Comparison of ENCODE assay signal across 19 mouse cellular contexts in the genomic region with DNA sequence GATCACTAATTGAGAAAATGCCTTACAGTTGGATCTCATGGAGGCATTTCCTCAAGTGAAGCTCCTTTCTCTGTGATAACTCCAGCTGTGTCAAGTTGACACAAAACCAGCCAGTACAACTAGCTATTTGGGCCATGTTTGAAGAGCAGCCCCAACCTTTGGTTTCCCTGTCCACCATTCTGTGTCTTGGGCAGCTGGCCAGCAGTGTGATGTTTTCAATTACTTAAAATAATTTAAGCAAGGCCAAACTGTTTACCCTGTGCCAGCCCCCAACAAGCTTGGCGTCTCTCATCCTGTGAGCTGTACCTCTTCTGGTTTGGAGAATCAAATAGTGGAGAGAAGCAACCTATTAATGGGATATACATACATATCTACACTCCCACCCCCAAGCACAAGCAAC.
DNase-seq lines count a peak whose midpoint lies in the region; ATAC-seq lines count a peak whose summit lies in the region.
"Had no signal": no experiment of that assay in that cellular context is flagged by ENCODE, and none has a peak within 500 bp of the region (broad histone marks: within the 10 kb centered on the region; RNA-seq: fewer than 3 reads in every experiment).

No protein-coding gene starts in this region.

- no peak for ATAC-seq in CD4-positive, CD25-positive, alpha-beta regulatory T cell, adult 4 months
- ATAC-seq: forebrain, postnatal 0 days had no signal

- peak; percentile 8 for DNase-seq in adrenal gland, postnatal 25 days
- DNase-seq in adrenal gland, adult 2 months: no peak
- peak; percentile 16 for DNase-seq in ovary, postnatal 36 days (ENCODE audit: low spot score)
- no peak for DNase-seq in ovary, postnatal 14 days (ENCODE audit: low spot score)
- peak; percentile 79 for DNase-seq in NIH3T3 (ENCODE audit: low read depth)
- DNase-seq in cerebellum, postnatal 10 days: peak; percentile 24 to 39
- no peak for DNase-seq in natural killer cell, adult 2 months (ENCODE audit: low spot score in 2 of 2)
- DNase-seq: embryo, embryonic 11 days; forebrain, postnatal 0 days; gastrocnemius, postnatal 25 days; heart, adult 2 months; heart, postnatal 14 days; kidney, adult 11 months; kidney, postnatal 36 days; liver, embryonic 13.5 days; lung, adult 2 months; midbrain, embryonic 14.5 days; thymus, postnatal 14 days had no signal

Comparison
In these comparisons a context has a peak if more than half of its experiments do, and no peak if none do; other contexts are left out.
1. DNase-seq: peak in adrenal gland, postnatal 25 days (single experiment), ovary, postnatal 36 days (single experiment), NIH3T3 (single experiment) and cerebellum, postnatal 10 days (2 of 2); none in adrenal gland, adult 2 months (single experiment), ovary, postnatal 14 days (single experiment) and natural killer cell, adult 2 months (0 of 2).